Mouse (Mus musculus): ENCODE measurements around the gene Chic2.

DNA sequence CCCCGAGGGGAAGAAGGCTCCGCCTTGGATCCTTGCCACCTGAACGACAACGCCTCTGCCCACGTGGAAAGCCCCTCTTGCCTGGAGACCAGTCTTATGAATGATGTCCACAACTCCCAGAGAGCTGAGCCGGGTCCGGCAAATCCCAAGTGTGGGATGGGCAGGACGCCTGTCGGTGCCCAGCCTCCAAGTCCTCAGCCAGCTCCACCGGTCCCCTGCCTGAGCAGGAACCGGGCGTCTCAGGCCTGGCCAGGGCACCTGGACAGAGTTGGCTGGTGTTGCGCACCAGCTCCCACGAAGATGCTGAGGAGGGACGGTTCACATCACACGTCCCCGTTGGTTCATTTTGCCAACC lies 40.9 kb upstream of the Chic2 start:
- TF ChIP-seq CHD2 (IDR thresholded peaks at IDR 0.05; ENCODE audit: low read depth, low read length) (no peak), ZNF384 (IDR thresholded peaks at IDR 0.05; ENCODE audit: low read depth, low read length) (no peak), ZC3H11A (IDR thresholded peaks at IDR 0.05; ENCODE audit: borderline replicate concordance, low read depth, low read length) (no peak), MAFK (IDR thresholded peaks at IDR 0.05; ENCODE audit: insufficient read depth, low read depth, low read length) (no peak)

All from ES-E14 (cell line).